Mouse (Mus musculus) induced T-regulatory cell, adult 2 months (primary cell): Measurements from ENCODE around the gene Ramp1.

Experiments
- DNase-seq: peaks from one replicate; pipeline ENCODE4 v3.0.0-alpha.2; 2012; ENCODE audit warnings: low read depth

Ramp1 gene

GRCm38 (mm10) chr1:91179533-91180173 lies at the start of gene Ramp1:
TSS of gene Ramp1 (plus strand) at chr1:91179822.
- peak; percentile 72 for DNase-seq

DNA sequence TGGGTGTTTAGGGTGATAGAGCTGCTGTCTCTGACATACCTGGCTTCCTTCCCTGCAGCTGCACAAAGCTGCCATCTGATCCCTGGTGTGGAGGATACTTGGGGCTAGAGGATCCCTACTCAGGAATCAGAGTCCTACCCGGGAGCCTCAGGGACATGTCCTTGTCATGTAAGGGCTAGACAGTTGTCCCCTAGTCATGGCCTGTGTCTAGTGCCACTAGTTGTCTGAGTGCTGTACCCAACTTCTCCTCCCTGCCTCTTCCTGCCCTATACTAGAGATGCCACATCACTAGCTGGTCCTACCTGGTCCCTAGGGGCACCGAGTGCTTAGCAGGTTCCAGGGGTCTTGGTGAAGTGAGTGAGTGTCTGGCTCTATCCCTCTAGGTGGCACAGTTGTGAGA lies 42.6 kb upstream of the Ramp1 start:
- peak; percentile 2 for DNase-seq

- peak; percentile 51 for DNase-seq
Observed at GRCm38 (mm10) chr1:91144813-91145212, 34.8 kb upstream of the Ramp1 start, which contains the start of gene Rbm44. TSS of gene Rbm44 (plus strand) at chr1:91145089.

- no peak for DNase-seq
Observed at GRCm38 (mm10) chr1:91151509-91151908, 28.1 kb upstream of the Ramp1 start.

DNA sequence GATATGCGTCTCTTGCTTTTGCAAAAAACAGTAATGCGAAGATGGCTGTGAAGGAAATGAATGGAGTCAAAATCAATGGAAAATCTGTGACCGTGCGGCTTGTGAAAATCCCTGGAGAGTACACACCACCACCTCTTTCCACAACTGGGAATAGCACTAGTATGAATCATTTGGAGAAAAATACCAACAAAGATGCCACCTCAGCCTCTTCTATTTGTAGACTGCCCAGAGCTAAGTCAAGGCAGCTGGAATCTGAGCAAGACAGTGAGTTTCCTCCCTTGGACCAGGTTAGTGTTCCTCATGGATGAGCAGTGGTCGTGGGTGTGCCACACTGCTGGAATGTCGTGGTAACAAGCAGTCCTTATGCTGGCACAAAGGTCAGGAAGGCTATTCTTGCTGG lies 12.8 kb upstream of the Ramp1 start:
- no peak for DNase-seq

GRCm38 (mm10) chr1:91169157-91169556 lies 10.5 kb upstream of the Ramp1 start:
- DNase-seq = no peak

GRCm38 (mm10) chr1:91174796-91175195 lies 4.8 kb upstream of the Ramp1 start:
- no peak for DNase-seq

DNA sequence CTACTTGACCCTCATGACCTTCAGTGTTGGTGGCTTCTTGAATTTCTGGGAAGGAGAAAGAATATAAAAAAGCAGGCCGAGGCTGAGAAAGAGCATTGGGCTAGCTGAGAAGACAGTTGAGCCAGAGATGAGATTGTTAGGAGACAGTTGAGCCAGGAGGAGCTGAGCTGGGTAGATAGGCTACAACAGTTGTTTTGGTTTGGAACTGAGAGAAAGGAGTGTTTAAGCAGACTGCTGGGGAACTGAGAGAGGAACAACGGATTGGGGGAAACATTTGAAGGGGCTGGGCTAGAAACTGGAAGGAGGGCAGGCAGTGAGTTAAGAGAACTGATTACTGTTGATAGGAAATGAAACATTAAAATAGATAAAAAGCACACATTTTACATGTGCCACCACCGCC lies 3.6 kb upstream of the Ramp1 start:
- DNase-seq = no peak

GRCm38 (mm10) chr1:91176871-91177270 lies 2.8 kb upstream of the Ramp1 start:
- DNase-seq = no peak

- DNase-seq = peak; percentile 86
Observed at GRCm38 (mm10) chr1:91179086-91179485, 536 bp upstream of the Ramp1 start.

DNA sequence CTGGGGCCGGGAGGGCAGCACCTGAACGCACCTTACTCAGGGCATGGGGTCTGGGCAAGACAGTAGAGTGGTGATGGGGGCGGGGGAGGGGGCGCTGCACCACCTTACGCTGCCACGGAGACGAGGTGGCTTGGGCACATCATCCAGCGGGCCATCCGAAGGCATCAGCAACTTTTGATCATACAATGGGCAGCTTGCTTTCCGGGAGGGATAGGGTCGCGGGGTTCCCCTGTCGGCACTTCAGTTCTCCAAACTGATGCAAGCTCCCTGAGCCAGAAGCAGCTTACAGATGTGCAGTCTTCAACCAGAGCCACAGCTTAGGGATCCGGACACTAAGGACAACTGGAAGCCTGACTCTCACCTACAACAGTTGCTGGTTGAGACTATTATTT lies 548 bp downstream of the Ramp1 start:
- no peak for DNase-seq

DNA sequence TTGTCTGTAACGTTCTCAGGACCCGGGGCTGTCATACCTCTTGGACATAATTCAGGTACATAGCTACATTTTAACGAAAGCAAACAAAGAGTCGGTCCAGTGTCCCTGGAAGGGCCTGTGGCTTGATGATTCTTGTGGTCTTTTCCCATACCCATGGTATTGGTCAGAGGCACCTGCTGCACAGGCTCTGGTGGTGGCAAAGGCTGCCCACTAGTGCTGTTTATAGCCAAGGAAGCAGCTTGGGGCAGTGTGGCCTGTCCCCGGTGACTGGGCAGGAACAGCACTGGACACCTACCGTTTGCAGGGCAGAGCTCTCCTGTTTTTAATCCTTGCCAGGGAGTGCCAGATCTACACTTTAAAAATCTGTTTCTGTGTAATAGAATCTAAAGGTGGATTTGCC lies 1.1 kb downstream of the Ramp1 start:
- peak; percentile 14 for DNase-seq

DNA sequence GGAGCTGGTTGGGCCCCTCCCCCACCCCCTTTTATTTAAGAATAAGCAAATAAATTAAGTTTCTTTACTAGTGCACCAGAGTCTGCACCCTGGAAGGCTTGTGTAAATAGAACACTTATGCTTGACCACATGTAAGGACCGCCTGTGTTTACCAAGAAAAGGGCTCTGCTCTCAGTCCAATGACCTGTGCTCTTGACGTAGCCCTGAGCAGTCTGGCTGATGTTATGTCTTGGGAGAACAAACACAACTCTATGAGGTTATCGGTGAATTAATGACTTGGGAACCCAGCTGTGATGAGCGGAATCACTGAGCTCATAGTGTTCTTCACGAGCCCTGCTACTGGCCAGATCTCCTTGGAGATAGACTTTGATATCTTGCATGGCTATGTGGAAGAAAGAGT lies 1.6 kb downstream of the Ramp1 start:
- DNase-seq = no peak

DNA sequence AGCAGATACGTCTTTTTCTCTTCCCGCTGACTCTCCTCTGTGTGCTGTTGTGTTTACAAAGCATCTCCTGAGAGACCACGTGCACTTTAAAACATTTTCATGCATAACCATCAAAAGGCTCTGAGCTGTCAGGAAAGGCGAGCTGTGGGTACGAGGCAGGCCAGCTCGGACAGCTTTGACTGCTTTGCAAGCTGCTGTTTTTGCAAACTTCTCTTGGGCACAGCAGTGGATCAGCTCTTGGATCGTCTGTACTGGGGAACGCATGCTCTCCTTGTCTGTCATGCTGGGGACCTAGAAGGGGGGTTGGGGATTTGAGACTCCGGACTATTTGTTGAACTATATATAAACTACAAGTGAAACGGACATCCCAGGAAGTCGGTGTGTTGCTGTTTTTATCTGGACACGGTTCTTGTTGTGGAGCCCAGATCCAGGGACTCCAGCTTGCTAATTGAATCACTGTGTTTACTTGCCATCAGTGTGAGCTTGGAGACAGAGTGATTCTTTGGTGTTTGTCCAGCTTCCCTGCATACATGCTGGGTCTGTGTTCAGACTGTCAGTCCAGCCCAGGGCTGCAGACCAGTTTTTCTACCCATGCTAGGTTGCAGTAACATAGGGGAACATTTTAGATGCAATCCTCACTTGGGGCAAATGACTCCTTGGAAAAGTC lies 2.3 kb downstream of the Ramp1 start:
- no peak for DNase-seq

GRCm38 (mm10) chr1:91183305-91183704 lies 3.7 kb downstream of the Ramp1 start:
- peak; percentile 51 for DNase-seq

DNA sequence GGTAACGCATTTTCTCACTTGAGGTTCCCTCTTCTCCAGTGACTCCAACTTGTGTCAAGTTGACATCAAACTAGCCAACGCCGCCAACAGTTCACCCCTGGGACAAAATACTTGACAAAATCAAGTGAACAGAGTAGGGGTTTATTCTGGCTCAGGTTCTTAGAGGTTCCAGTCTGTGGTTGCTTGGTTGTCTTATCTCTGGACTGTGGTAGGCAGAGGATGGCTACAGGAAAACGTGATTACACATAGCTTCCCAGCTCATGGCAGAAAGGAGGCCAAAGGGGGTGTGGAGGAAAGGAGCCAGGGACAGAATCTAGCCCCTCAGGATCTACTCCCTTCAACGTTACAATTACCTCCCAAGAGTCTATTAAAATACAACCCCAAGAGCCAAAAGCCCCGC lies 7.1 kb downstream of the Ramp1 start:
- DNase-seq = no peak

DNA sequence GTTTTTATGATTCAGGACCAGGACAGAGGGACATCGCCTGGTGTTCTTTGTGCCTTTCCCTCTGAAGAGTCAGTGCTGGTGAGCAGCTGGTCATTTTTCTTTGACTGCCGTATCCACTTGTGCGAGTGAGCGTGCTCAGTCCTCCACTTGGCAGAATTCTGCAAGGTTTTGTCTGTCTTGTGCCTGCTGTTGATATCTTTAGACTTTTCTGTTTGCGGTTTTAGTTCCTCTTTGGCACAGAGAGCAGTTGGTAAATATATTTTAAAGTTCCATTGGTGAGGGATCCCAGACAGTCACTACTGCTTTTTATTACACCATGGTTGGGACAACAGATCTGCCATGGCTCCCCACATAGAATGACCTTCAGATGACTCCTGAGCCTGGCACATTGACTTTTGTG lies 7.7 kb downstream of the Ramp1 start:
- no peak for DNase-seq

DNA sequence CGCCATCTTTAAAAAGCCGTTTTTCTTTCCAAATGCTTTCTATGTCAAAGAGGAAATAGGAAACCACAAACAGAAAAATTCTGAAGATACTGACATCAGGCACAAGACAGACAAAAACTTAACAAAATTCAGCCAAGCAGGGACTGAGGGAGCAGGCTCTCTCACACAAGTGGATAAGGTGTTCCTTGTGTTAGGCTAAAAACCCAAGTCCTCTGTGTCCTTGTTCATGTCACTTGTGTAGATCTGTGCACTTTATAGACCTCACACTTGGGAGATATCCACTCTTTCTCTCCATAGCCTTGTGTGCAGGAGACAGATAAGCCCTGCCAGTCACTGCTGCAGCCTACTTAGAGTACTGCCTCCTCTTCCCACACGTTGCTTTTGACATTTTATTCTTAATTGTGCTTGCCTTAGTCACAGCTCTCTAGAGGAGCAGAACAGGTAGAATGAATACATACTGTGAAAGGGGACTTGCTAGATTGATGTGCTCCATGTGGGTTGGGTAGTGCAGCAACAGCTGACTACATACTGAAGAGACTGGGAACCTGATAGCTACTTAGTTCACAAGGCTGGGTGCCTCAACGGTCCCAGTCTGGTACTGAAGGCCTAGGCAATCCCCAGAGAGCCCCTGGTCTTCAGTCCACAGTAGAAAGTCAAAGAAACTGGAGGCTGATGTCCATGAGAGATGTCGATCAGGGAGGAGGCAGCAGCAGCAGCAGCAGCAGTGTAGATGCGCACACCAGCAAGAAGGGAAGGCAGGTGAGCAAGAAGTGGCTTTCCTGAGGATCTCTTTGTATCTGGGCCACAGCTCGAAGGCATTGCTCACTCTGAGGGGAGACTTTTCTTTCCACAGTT lies 8.4 kb downstream of the Ramp1 start:
- peak; percentile 29 for DNase-seq

- DNase-seq = no peak
Observed at GRCm38 (mm10) chr1:91188851-91189460, 9.3 kb downstream of the Ramp1 start.

DNA sequence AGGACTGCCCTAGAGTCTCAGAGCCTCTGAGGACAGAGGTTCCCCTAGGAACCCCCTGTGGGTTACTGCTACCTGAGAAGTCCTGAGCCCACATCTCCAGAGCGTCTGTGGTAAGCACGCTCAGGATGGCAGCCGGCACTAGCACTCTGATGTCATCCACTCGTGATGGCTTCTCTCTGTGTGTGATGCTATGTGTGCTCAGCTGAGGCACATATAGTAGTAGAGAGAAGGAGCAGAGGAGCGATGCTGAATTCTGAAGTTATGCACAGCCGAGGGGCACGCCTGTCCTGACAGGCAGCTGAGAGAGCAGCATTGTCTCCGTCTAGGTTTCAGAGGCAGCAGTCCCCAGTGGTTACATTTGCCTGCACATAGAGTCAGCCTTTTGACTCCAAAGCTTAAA lies 12.6 kb downstream of the Ramp1 start:
- peak; percentile 54 for DNase-seq

DNA sequence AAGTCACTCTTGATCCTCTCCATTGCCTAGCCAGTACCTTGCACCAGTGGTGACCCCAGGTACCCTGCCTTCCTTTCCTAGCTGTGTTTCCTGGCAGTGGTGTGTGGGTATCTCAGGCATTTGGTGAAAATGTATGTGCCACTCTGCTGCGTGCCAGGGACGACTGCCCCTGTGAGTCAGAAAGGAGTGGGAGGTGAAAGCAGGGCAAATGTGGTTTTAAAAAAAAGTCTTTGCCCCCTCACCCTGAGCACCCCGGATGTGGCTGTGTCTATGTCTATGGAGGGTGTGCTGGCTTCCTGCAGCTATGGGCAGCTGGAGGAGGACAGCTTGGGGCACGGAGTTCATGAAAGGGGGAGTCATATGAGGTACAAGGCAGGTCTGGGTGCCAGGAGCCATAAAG lies 13.6 kb downstream of the Ramp1 start:
- DNase-seq = peak; percentile 76

DNA sequence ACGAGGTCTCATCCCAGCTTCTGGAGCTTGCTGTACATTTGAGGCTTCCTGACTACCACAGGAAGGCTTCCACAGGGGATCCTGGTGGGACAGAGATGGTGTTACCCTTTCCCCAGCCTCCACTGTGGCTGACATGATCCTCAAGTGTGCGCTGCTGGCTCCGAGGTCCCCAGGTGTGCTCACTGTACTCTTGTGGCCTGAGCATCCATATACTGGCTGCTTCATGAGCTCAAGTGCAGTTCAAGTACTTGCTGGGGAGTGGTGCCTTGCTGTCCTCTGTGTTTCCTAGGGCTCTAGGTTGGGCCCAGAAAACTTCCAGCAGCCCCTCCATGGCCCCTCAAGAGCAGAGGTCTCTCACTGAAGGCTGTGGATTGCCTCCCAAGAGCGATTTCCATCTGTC lies 14.1 kb downstream of the Ramp1 start:
- DNase-seq = no peak

DNA sequence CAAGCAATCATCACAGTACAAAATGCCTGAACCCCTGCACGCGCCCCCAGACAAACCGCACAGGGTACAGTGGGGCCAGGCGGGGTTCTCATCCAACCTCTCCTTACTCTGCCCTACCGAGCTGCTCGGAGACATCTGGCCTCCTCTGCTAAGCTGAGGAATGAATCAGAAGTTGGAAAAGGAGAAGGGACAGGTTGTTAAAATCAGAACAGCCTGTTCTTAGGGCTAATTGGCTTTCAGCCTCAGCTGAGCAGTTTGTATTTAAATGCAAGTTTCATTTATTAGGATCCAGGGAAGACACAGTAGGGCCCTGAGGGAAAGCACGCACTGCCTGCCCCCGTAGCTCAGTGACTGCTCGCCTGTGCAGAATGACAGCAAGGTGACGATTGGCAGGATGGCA lies 20.2 kb downstream of the Ramp1 start:
- no peak for DNase-seq
